Comparison of ENCODE assay signal across 13 mouse cellular contexts in the genomic region with DNA sequence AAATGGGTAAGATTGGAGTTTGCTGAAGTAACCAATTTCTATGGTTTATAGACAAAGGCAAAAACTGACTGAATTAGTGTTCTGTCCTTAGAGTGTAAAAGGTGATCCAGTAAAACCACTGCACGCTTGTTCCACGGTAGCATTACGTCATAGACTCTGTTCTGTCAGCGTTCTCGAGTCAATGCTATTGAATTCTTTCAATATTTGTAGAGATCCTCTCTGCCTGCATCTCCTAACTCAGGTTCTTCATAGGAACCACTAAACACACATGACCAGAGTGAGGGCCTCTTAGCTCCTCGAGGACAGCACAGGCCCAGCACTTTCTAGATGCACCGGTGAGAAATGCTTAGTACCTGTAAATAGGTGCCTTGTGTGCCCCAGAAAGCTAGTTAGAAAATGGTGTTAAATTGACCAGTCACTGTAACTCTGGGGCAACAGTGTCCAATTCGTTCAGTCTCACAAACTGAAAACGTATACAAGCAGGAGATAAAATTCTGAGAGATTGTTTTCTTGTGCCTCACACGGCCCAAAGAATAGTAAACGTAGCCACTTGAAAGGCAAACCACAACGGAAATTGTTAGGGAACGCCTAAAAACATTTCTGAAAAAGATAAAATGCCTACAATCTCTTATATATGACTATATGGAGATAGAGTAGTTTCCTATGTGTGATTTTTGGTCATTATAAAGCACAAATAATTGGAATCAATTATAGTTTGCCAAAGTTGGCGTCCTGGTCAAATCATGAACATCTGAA.
"Had no signal": no experiment of that assay in that cellular context is flagged by ENCODE, and none has a peak within 500 bp of the region (broad histone marks: within the 10 kb centered on the region; RNA-seq: fewer than 3 reads in every experiment).

No protein-coding gene starts in this region.

- H3K4me3 ChIP-seq: limb, embryonic 13.5 days; midbrain, embryonic 10.5 days; myocyte; neural tube, embryonic 12.5 days had no signal

- DNase-seq: kidney, adult 8-10 months; kidney, postnatal 25 days; left cerebral cortex, postnatal 4 days; lung, adult 18-20 months; midbrain, embryonic 14.5 days; right cerebral cortex, postnatal 4 days; spleen, adult 18-20 months had no signal

- ATAC-seq: intestine, embryonic 16.5 days had no signal

- H3K4me1 ChIP-seq: limb, embryonic 13.5 days; midbrain, embryonic 10.5 days; neural tube, embryonic 12.5 days had no signal

- H3K27ac ChIP-seq: limb, embryonic 13.5 days; liver, embryonic 14.5 days; midbrain, embryonic 10.5 days; neural tube, embryonic 12.5 days had no signal

- H3K27me3 ChIP-seq: limb, embryonic 13.5 days; neural tube, embryonic 12.5 days had no signal
